Mouse (Mus musculus) urinary bladder, postnatal 10 days (tissue): ENCODE measurements at regions not wholly inside any gene's neighbourhood (a gene's known extent, or its start where the extent isn't known, plus 50 kb on each side); places are given as distances from the start of the nearest gene placed in this dataset.

ENCODE experiments used
- DNase-seq: peaks from one replicate; pipeline ENCODE4 v3.0.0; 2022; ENCODE audit warnings: low spot score

DNA sequence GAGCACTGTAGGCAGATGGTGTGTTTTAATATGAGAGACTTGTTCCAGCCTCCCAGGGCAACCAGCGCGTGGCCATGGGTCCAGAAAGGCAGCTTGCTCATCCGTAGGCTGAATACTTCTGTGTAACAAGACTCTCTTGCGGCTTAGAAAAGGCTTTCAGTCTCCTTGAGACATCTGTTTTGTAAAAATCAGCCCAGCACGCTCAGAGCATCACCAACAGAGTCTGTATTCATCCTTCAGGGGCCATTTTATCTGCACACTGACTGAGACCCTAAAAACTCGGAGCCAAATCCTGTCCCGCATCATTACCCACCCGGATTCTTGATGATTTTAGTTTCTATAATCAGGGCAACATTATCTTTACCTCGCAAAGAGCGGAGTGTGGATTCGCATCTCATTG is 396.4 kb upstream of the Klf4 start:
- DNase-seq: no peak

DNA sequence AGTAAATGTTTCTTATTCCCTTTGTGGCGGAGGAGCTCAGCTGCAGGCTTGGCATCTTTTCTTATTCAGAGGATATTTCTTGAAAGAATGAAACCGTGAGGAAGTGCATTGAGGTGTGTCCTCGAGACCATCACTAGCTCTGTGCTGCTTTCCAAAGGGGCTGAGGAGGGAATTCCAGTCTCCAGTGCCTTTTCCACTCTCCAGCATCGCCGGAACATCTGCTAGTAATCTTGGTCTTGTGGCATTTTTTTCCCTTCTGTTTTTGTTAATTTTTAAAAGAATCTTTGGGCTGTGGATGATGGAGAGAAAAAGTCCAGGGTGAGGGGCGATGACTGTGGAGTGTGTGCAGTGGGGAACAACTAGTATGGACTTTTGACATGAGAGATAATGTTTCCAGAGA is 395.9 kb upstream of the Klf4 start:
- no peak for DNase-seq

DNA sequence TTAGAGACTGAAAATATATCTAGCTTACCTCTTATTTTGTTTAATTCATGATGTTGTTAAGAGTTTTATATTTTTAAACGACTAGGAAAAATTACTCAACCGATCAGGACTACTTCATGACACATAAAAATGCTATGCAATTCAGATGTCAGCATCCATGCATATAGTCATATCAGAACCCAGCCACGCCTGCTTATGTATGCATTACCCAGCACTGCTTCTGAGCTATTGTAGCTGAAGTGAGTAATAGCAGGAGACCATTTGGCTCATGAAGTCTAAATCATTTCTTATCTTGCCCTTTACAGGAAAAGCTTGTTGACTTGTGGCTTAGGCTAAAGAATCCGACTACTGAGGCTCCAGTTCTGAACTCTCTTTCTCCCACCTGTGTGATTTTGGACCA is 395.1 kb upstream of the Klf4 start:
- no peak for DNase-seq

DNA sequence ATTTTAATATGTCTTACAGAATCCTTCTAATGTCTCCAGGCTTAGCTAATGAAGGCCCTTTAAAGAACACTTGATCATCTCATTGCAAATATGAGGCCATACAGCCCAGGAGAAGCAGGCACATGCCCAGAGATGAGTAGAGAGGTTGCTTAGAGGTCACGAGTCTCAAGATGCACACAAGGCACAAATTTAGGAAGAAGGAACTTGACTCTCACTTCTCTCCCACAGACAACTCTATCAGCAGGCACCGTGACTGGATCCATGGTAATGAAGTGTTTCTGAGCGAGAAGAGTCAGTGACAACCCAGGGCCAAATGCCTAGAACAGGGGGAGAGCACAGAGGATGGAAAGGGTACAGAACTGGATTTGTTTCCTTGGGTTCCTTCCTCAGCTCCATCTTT is 392.7 kb upstream of the Klf4 start:
- no peak for DNase-seq

DNA sequence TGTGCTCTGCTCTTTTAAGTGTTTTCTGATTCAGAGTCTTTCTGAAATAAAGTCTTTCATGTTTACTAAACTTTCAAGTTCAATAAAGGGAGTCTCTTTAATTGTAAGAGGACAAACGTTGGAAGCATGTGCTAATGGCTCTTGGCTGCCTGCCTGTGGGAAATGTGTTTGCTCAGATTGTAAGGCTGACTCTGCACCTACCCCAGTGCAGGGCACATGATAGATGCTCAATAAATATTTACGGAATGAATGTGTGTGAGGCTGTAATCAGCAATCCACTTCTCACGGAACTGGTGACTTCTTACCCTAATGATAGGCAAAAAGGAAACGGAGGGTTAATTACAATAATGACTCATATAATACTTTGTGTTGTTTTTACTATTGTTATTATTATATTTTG is 389.0 kb upstream of the Klf4 start:
- DNase-seq: no peak

DNA sequence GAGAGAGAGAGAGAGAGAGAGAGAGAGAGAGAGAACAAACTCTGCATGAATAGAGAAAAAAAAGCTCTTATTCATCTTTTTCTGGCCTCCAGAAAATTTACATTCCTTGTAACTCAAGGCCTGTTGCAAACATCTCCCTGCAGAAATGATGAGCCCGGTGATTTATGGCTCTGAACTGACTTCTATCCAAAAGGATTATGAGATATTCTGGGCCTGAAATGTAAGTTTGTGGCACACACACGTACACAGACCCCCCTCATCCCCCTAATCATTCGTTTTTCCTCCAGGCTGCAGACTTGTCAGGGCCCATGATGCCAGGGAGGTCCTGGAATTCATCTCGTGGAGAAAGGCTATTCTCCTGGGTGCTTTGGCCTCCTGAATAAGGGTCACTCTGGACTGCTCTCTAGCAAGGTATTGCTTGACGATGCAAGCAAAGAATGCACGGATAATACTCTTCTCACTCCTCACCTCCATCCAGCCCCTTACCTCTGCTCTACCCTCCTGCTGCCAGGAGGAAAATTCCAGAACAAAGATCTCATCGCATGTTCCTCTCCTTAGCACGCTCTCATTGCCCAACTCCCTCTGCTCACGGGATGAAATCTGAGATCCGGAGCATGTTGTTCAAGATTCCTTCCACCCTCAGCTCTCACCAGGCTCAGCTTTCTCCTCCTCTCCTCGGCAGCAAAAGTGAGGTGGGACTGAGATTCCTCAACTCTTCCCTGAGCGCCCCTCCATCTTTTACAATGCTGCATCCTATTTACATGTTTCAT is 362.0 kb upstream of the Klf4 start:
- no peak for DNase-seq

DNA sequence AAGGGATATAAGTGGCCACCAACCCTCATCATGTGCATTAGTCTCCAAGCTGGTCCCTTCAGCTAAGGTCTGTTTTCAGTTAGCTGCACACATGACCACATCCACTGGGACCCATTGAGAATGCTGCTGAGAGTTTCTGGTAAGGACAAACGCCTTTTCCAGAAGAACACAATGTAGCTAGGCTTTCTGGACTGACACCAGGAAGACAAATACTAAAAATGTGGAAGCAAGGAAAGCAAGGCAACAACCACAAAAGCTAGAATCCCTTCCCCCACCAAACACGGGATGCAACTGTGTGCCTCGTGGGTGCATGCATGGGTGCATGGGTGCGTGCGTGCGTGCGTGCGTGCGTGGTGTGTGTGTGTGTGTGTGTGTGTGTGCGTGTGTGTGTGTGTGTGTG is 359.4 kb upstream of the Klf4 start:
- DNase-seq: no peak

DNA sequence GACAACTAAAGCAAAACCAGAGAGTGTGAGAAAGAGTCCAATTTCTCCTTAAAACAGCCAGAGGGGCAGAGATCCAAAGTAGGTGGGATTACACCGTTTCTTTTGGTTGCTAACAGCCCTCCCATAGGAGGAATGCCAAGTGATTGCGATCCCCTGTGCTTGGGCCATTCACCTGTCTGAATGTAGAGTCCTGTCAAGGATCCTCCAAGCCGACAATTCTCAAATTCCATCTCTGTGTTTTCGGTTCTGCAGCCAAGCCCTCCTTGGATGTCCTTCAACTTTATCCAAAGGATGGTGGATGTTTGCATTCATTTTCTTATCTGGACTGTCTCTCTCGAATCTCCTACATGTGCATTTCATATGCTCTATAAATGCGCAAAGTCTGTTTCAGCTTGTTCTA is 355.3 kb upstream of the Klf4 start:
- no peak for DNase-seq

DNA sequence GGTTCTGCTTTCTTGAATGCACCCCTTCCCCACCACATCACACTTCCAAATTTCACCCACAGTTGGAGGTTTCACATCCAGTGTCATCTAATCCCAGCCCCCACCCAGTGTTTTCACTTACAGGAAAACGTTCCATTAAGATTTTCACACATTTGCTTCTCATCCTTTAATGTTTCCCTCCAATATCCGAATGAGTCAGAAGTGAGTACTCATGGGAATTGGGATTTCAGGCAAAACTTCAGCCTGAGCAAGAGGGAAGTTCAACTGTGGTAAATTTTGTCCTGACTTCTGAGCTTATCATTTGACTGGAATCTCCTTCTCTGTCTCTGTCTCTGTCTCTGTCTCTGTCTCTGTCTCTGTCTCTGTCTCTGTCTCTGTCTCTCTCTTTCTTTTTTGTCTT is 350.3 kb upstream of the Klf4 start:
- DNase-seq: no peak

DNA sequence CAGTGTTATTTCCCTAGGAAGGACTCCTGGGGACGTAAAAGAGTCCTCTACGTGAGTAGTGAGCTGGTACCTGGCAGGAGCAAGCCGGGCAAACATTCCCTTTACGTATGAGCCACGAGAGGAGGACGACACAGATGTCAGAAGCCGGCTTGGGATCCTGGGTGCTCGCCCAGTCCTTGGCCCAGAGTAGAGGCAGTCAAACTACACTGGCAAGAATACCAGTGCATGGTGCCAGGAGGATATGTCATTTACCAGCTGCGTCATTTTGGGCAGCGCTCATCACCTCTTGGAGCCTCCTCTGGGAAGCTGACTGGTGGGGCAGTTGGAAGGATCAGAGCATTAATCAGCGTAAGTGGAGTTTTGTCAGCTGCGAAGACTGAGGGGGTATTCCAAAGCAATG is 343.0 kb upstream of the Klf4 start:
- no peak for DNase-seq

DNA sequence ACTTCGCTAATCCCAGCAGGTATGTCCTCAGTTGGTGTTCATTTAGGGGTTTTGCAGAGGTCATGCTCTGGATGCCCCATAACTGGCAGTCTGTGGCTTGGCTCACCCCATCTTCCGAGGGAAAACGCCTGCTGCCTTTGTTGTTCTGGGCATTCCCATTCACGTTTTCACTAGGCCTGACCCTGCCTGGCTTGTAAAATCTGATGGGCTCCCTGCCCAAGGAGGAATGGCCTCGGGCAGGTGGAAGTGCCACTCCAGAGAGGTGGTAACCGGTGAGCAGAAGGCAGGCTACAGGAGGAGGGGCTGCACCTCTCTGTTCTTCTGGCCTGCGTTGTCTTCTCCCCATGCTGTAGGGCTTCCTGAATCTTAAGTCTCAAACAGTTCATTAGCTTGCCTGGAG is 342.6 kb upstream of the Klf4 start:
- no peak for DNase-seq

DNA sequence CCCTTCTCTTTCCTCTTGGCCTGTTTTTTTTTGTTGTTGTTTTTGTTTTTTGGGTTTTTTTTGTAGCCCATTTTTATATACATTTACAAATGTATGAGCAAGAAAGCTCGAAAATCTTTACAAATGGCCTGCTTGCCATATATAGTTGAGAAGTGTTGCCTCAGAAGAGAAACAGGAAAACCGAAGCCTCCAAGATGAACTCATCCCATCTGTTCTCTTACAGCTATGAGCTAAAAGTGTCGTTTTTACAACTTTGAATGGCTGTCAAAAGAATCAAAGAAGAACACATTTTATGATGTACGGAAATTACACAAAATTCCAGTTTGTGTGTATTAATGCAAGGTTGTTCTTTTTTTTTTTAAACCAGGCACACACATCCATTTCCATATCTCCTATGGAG is 342.0 kb upstream of the Klf4 start:
- no peak for DNase-seq

DNA sequence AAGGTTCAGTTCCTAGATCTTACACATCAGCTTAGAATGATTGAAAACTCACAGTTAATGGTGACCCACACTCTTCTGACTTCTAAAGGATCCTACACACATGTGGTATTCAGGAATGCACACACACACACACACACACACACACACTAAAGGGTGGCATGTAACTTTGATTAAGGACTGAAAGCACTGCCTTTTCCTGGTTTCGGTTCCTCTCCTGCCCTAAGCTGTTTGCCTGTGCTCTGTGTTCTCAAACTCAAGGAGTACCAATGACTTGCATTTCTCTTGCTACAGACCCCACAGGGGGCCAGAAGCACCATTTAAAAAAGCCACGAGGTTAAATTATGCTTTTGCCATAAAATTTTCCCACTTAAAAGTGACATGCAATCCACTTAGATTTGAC is 327.8 kb upstream of the Klf4 start:
- no peak for DNase-seq

DNA sequence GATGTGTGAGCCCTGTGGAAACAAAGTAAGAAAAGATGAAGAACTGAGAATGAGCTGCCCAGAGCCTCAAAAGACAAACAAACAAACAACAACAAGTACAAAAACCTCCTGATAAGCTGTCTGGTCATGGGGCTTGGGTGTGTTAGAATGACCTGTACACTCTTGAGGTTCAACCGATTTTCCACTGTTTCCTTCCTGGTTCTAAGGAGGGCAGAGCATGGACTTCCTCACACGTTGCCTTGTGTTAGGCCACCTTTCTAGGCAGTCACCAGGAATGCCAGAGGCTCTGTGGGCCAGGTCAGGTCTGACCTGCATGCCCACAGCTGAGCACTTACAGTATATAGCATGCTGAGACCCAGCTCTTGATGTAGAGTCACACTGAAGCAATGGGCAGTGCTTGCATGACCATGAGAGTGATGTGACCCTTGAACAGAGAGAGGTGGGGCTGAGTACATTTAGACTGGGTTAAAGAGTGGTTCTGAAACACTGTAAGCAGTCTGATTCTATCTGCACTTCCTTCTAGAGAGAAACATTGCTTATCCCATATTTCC is 327.0 kb upstream of the Klf4 start:
- DNase-seq: no peak

DNA sequence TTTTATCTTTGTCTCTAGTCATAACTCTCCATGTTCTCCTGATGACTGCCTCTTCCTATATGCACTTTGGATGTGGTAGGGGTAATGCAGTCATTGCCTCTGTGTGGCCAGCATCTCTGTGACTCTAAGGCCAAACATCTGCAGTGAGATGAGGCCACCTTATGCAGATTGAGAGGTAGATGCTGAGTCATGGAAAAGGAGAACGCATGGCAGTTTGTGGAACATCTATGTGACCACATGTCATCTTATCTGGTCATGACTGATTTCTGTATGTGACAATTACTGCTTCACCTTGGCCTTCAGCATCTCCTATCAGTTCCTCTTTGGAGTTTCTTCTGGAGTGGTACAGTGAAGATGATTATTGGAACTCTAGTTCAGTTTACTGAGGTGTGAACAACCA is 319.2 kb upstream of the Klf4 start:
- DNase-seq: no peak

DNA sequence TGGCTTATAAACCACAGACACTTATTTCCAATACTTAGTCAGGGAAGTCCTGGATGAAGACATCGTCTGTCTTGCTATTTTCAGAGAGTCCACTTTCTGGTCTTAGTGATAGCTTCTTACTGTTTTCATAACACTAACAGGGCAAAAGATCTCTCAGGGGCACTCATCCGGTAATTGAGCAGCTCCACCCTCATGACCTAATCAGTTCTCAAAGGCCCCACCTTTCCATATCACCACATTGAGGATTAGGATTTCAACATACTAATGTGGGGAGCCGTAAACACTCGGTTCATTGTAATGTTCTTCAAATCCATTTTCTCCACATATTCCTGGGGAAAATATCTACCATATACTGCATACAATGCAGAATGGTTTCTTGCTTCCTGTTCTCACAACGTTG is 318.8 kb upstream of the Klf4 start:
- no peak for DNase-seq

DNA sequence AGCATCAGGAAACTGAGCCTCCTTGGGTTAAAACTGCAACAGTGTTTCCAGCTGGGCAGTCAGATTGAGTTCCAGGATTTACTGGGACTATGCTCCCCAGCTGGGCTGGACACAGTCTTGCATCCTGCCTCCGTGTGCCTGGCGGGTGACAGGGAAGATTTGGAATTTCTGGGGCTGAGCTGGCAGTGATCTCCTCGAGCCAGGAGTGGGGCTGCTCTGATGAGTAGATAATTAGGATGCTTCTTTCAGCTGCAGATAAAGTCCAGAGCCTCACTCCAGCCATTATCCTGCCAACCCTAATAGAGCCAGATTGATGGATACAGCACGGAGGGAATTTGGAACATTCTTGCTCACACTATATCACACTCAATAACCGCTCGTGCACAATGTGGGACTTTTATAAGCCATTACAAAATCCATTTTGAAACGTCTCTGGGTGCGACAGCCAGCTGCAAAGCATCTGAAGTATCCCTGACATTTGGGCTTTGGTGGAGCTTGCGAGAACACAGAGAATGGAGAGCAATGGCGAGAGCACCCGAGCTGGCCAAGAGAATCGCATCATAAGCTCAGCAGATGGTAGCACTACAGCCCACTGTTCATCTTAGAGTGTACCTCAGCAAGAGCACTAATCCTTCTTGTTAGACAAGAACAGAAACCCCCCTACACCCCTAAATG is 311.6 kb upstream of the Klf4 start:
- DNase-seq: no peak

DNA sequence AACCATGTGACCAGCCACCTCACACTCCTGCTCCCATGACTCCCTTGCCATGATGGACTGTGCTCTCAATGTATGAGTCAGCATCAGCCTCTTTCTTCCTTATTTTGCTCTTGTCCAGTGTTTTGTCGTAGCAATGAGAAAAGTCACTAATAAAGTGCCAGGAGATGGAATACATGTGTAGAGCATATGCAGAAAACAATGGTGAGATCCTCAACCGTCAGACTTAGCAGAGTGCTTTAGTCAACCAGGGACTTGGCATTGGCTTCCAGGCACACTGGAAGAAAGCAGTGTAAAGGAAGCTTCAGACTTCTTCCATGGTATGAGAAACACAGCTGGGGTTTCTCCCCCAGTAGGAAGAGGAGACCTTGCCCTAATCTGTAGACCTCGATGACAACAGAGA is 306.3 kb upstream of the Klf4 start:
- DNase-seq: no peak

DNA sequence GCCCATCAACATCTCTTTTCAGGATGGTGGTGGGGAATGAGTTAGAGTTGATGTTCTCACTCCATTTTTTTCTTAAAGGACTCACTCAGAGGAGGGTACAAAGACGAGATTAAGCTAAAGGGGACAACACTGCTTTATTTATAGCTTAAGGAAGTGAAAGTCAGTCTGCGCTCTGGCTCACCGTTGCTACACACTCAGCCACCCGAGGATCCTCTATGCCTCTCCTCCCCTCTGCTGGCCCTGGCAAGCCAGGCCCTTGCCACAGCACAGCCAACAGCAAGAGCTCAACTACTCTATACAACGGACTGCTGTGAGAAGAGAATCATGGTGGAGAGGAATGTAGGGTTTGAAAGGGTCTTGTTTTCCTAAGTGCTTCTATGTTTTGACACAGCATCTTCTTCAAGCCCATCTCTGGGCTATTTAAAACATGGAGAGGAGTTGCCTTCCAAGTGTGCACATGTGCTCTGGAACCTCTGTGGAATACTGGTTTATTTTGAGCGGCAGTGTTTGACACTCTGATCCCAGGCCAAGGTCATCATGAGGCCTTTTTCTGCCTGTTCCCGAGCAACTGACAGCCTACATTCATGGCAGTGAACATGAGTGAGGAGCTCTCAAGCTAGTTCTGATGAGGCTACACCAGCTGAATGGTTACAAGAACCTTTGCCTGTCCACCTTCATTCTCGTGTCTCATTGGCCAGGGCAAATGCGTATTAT is 291.9 kb upstream of the Klf4 start:
- no peak for DNase-seq

DNA sequence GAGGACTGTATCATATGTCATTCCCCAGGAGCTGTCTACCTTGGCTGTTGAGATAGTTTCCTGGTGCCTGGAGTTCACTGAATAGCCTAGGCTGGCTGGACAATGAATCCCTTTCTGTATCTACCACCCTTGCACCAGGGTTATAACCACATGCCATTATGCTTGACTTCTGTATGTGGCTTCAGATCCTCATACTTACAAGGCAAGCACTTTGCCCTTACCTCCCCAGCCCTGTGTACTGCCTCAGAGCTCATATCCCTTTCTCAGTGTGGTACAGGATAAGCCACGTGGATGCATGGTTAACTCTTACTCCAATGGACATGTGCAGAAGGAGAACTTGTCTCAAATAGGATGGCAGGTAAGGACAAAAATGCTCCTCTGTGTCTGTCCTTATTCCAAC is 291.3 kb upstream of the Klf4 start:
- DNase-seq: no peak

DNA sequence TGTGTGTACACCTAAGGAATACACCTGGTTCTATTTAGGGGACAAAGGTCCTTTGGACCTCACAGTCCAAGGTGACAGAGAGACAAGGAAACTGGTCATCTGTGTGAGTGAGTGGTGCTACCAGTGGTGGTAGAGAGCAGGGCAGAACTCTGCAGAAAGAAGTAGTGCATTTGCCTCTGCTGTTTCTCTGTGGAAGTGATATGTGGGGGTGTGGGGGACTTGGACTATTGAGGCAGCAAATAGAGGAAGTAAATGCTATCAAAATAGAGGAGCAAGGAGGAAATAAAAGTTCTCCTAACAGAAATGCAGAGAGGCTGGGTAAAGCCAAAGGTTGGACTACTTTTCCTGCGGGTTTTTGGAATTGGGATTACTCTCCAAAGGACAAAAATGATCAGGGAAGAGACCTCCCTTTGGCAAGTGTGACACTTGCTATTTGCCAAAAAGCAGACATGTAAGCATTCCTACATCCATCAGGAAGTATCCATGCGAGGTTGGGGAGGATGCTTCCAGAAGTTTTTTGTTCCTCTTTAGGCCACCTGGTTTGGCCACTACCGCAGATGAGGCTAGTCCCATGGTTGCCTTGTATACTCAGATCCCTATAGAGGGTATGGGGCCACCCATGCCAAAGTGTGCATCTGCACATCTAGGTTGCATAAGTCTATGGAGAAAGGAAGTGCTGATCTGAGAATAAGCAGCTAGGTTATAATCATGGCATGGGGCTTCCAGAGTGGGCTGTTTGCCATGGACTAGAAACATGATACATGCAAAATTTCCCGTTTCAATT is 285.0 kb upstream of the Klf4 start:
- no peak for DNase-seq

DNA sequence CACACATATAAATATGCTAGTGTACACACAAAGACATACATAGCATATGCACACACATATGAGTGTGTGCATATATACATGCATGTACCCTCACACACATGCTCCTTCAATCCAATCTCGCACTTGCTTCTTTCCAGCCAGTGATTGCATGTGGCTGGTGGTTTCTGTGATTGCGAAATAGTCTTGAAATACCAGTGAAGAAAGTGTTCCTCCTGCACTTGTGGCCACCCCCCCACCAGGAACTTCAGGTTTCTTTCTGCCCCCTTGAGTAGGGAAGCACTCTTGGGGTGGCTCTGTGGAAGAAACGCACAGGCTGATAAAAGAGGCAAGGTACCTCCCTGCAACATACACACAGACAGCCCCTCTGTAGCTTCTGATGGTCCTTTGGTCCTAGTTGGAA is 283.6 kb upstream of the Klf4 start:
- no peak for DNase-seq
